Mouse (Mus musculus): ENCODE results near the gene Trex2. TPM values are rescaled to one million over a fixed set of nuclear protein-coding genes. Genes with fewer than 3 reads are reported as not detected.

Trex2 gene
- polyA plus RNA-seq (2012; rRNA removed; ENCODE audit: low replicate concordance), result 1.1 and 3.4 TPM in 2 replicates

DNA sequence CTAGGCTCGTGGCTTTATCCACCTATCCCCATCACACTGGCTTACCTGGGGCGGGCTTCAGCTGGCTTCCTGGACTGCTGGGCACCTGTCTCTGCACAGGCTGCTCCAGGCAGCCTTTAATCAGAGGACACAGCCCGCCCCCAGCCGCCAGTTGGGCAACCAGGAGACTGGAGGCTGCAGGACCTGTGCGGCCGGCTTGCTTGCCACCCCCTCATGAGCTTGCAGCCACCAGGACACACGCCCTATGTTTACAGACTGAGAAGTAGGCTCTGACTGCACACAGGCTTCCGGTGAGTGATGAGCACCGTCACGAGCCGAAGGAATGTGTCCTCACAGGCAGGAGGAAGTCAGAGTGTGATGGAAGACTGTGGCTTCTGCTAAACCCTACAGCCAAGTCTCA lies at the start of gene Trex2:
Gene Trex2 (minus strand): TSS at position 93 of the 400 bp plus-strand sequence.

DNA sequence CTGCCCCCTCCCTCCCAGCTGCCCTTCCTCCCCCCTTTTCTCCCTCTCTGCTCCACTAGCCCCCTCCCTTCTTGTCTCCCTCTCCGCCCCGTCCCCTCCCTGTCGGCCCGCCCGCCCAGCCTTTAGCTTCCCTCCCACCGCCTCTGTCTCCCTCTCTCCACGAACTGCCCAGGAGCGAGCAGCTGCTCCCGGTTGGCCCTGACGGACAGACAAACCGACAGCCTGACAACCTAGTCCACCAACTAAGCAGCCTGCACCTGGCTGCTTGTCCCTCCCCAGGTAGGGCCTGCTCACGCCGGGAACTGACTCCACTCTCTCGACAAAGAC lies 48.3 kb upstream of the Trex2 start, which contains the start of gene Bgn:
Gene Bgn (plus strand): TSS at position 119 of the 327 bp plus-strand sequence.

DNA sequence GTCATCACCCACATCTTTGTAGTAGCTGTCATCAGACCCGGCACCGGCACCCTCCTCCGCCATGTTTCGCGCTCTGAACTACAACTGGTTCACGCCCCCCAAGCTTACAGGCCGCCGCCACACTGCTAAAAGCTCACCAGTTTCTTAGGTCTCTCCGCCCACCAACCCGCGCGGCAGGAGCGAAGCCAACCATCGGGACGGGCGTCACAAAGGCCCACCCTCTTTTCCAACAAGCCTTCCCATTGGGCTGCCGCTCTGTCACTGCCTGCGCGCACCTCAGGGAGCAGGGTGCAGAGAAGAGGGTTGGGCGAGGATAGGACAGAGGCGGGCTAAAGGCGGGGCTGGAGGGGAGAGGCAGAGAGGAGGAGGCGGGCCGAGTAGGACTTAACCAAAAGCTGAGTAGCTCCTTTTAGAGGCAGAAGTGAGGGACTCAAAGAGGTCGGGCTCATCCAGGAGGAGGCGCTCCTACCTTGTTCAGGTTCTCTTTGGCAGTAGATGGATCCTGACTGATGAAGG lies 23.8 kb upstream of the Trex2 start, which contains the start of gene Haus7:
Gene Haus7 (minus strand): TSS at position 168 of the 516 bp plus-strand sequence.

DNA sequence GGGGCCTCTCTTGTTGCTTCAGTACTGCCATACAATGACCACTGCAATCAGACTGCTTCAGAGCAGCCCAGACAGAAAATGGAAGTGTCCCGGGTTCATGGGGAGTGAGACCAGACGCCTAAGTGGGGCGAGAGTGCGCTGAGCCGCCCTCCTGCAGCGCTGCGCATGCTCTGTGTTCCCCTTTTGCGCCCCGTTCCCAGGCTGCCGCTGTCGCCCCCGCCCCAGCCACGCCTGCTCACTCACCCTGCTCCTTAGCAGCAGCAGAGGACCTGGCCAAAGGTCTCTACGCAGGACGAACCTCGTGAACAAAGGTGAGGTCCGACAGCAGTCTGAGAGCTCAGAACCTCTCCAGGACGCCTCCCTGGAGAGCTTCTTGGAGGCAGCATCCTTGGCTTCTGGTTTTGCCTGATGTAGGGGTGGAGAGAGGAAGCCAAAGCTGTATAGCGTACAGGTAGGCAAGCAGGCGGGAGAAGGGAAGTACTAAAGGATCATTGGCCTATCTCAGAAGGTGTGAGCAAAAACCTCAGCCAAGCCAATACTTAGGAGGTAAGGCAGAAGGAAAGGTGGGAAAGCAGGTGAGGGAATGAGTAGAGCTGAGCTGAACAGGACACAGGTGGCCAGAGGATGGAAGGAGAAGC lies 24.1 kb downstream of the Trex2 start, which contains the start of gene Zfp92:
Gene Zfp92 (plus strand): TSS at position 217 of the 638 bp plus-strand sequence.

DNA sequence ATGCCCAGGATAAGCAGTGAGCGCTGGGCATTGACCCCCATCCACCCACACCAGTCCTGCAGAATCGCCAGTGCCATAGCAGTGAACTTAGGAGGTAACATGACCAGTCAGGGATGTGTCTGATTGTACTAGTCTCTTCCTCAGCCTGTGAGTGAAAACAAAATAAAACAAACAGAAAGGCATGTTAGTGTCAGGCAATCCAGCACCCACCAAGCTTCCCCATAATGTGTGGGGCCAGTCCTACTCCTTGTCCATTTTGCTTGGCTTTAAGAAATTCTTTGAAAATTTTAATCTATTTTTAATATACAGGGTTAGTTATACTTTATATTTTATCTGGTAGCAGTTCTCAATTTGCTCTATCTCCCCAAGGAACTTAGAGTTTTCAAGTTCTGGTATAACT lies 36.5 kb downstream of the Trex2 start, which contains the start of gene Gm18336:
Gene Gm18336 (minus strand): TSS at position 101 of the 400 bp plus-strand sequence.

Other genes starting within 250 kb of the Trex2 start
- 0.75 and 3.2 TPM in 2 replicates for gene Xlr3b, start 243.1 kb downstream of the Trex2 start, polyA plus RNA-seq (2012; rRNA removed; ENCODE audit: low replicate concordance)
- 1.4 and 2.4 TPM in 2 replicates for gene Xlr4b, start 221.0 kb downstream of the Trex2 start, polyA plus RNA-seq (2012; rRNA removed; ENCODE audit: low replicate concordance)
- 10.8 and 30.5 TPM in 2 replicates for gene F8a, start 207.1 kb downstream of the Trex2 start, polyA plus RNA-seq (2012; rRNA removed; ENCODE audit: low replicate concordance)
- gene Xlr4c, start 192.2 kb downstream of the Trex2 start, polyA plus RNA-seq (2012; rRNA removed; ENCODE audit: low replicate concordance), result 0.72 and 1.3 TPM in 2 replicates
- 0.13 TPM in 1 of 2 replicates, not detected in the other for gene Xlr3c, start 170.0 kb downstream of the Trex2 start, polyA plus RNA-seq (2012; rRNA removed; ENCODE audit: low replicate concordance)
- not detected in 2 replicates for gene Xlr5a, start 142.4 kb downstream of the Trex2 start, polyA plus RNA-seq (2012; rRNA removed; ENCODE audit: low replicate concordance)
- gene Xlr5c, start 142.4 kb downstream of the Trex2 start, polyA plus RNA-seq (2012; rRNA removed; ENCODE audit: low replicate concordance), result 0.17 and 0.26 TPM in 2 replicates
- gene Gm45015, start 98.5 kb downstream of the Trex2 start, polyA plus RNA-seq (2012; rRNA removed; ENCODE audit: low replicate concordance), result 0.09 TPM in 1 of 2 replicates, not detected in the other
- 15.9 and 24.5 TPM in 2 replicates for gene Zfp275, start 92.7 kb downstream of the Trex2 start, polyA plus RNA-seq (2012; rRNA removed; ENCODE audit: low replicate concordance)
- 0.07 and 0.54 TPM in 2 replicates for gene Gm18336, start 36.6 kb downstream of the Trex2 start, polyA plus RNA-seq (2012; rRNA removed; ENCODE audit: low replicate concordance)
- 0.05 and 0.07 TPM in 2 replicates for gene Zfp92, start 24.2 kb downstream of the Trex2 start, polyA plus RNA-seq (2012; rRNA removed; ENCODE audit: low replicate concordance)
- 23.8 and 32.0 TPM in 2 replicates for gene Haus7, start 23.7 kb upstream of the Trex2 start, polyA plus RNA-seq (2012; rRNA removed; ENCODE audit: low replicate concordance)
- gene Bgn, start 48.3 kb upstream of the Trex2 start, polyA plus RNA-seq (2012; rRNA removed; ENCODE audit: low replicate concordance), result 209 and 447 TPM in 2 replicates
- gene Atp2b3, start 67.7 kb upstream of the Trex2 start, polyA plus RNA-seq (2012; rRNA removed; ENCODE audit: low replicate concordance), result 0.72 TPM in 1 of 2 replicates, not detected in the other
- gene Dusp9, start 204.1 kb upstream of the Trex2 start, polyA plus RNA-seq (2012; rRNA removed; ENCODE audit: low replicate concordance), result 1.2 and 1.8 TPM in 2 replicates
- 3.1 and 7.9 TPM in 2 replicates for gene Pnck, start 224.8 kb upstream of the Trex2 start, polyA plus RNA-seq (2012; rRNA removed; ENCODE audit: low replicate concordance)
- gene Slc6a8, start 237.8 kb upstream of the Trex2 start, polyA plus RNA-seq (2012; rRNA removed; ENCODE audit: low replicate concordance), result 32.4 and 66.4 TPM in 2 replicates